Mouse (Mus musculus) liver, embryonic 13.5 days (tissue): Measurements from ENCODE around the gene Olfr1033. TPM values are rescaled to one million over a fixed set of nuclear protein-coding genes. Genes with fewer than 3 reads are reported as not detected.
"Not testable (repeated sequence)": the region's sequence is repeated elsewhere in the genome, so short reads cannot be mapped to it uniquely, and the experiment has no call there.

Experiments
- ATAC-seq: fragments of 200-750 bp; cut with Nextera tagmentation; 2 replicates; pipeline ENCODE4 v1.8.0; 2017; ENCODE audit warnings: low read depth, mild to moderate bottlenecking, moderate number of reproducible peaks, moderate library complexity
- DNase-seq: peaks from one replicate; pipeline ENCODE4 v3.0.0; 2022
- H3K27ac ChIP-seq: fragments of 300-500 bp; sonication (generic); 2 replicates; pipeline ENCODE4 v1.5.1; 2015; ENCODE audit warnings: moderate library complexity, mild to moderate bottlenecking, inconsistent platforms
- H3K27me3 ChIP-seq: fragments of 300-500 bp; sonication (generic); 2 replicates; pipeline ENCODE4 v1.6.1; 2015; ENCODE audit warnings: mild to moderate bottlenecking, inconsistent platforms
- H3K36me3 ChIP-seq: fragments of 300-500 bp; sonication (generic); 2 replicates; pipeline ENCODE4 v1.6.1; 2015; ENCODE audit warnings: mild to moderate bottlenecking, inconsistent platforms
- H3K4me1 ChIP-seq: fragments of 300-500 bp; sonication (generic); replicated peaks from 2 replicates; pipeline ENCODE4 v1.6.1; 2015; ENCODE audit warnings: inconsistent platforms
- H3K4me2 ChIP-seq: fragments of 300-500 bp; sonication (generic); 2 replicates; pipeline ENCODE4 v1.6.1; 2015; ENCODE audit warnings: inconsistent platforms, mild to moderate bottlenecking, moderate library complexity
- H3K4me3 ChIP-seq: fragments of 300-500 bp; sonication (generic); replicated peaks from 2 replicates; pipeline ENCODE4 v1.5.1; 2015; ENCODE audit warnings: mild to moderate bottlenecking, inconsistent platforms
- H3K9ac ChIP-seq: fragments of 300-500 bp; sonication (generic); 2 replicates; pipeline ENCODE4 v1.6.1; 2015; ENCODE audit warnings: mild to moderate bottlenecking, inconsistent platforms
- H3K9me3 ChIP-seq: fragments of 300-500 bp; sonication (generic); replicated peaks from 2 replicates; pipeline ENCODE4 v1.6.1; 2016; ENCODE audit warnings: inconsistent platforms
- WGBS: fragments of 180-500 bp; shearing (Covaris S2); methylation state at CpG from one replicate; pipeline ENCODE4 v1.1.7; 2015; ENCODE audit not compliant: insufficient replicate concordance; 5-methylcytosine and 5-hydroxymethylcytosine counted together
- polyA plus RNA-seq: library from polyadenylated mRNA; unstranded; fragments of >200 nt; fragmentation: Nextera tagmentation; extraction: Ambion mirVana; gene quantifications from 2 replicates; pipeline ENCODE4 v1.2.1, GENCODE M21; 2015

The Olfr1033 gene
- 0.16 and 0.41 TPM in 2 replicates for polyA plus RNA-seq

DNA sequence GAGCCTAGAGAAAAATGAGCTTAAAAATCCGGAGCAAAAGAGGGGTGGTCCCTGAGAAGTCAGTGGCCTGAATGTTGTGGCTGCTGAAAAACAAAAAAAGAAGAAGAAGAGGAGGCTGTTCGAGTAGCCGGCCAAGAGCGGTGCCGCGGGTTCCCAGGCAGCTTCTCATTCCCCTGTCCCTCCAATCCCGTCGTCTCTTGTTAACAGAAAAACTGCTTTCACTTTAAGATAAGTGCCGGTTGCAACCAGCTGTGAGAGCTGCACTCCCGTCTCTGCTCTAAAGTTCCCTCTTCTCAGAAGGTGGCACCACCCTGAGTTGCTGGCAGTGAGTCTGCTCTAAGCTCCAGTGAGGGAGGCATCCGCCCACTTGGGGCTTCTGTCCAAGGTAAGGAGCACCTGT lies at the start of gene Olfr1033:
Olfr1033 (plus strand) TSS at position 228 of the 400 bp plus-strand sequence.
- H3K36me3 ChIP-seq, H3K27me3 ChIP-seq, H3K9ac ChIP-seq, ATAC-seq, H3K27ac ChIP-seq, H3K9me3 ChIP-seq, H3K4me1 ChIP-seq: not testable (repeated sequence)
- 1% methylated on average over 11 of the region's 11 CpGs for WGBS
- DNase-seq: peak; percentile 1
- peak within 1 kb of the TSS; percentile 29 for H3K4me3 ChIP-seq
- peak within 1 kb of the TSS; percentile 37 for H3K4me2 ChIP-seq

DNA sequence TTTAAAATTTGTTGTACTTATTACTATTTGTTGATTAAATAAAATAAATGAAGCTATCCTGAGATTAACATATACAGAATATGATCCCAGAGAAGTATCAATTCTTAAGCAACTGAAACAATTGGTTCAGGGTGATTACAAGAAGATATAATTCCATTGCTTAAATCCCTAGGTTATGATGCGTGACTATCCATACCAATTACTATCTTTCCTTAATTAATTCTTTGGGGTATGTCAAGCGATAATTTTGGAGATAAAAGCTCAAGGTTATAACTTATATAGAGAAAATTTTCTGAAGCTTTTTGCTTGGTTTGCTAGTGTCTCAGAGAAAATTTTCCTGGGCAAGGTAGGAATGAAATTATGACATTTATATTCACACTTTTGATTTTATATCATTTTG lies 46.8 kb upstream of the Olfr1033 start, which contains the start of gene Olfr1029:
Olfr1029 (plus strand) TSS at position 301 of the 400 bp plus-strand sequence.
- DNase-seq (no peak), ATAC-seq (no peak)
- no peaks in the 10 kb centered on the region for H3K9me3 ChIP-seq
- H3K4me3 ChIP-seq: no peak within 1 kb of the TSS
- 66% methylated on average over 2 of the region's 2 CpGs for WGBS
- H3K36me3 ChIP-seq: no peaks in the 10 kb centered on the region
- no peak within 1 kb of the TSS for H3K4me2 ChIP-seq
- H3K4me1 ChIP-seq: no peaks in the 10 kb centered on the region
- no peaks in the 10 kb centered on the region for H3K27me3 ChIP-seq
- no peak within 1 kb of the TSS for H3K9ac ChIP-seq
- H3K27ac ChIP-seq: no peak within 1 kb of the TSS

DNA sequence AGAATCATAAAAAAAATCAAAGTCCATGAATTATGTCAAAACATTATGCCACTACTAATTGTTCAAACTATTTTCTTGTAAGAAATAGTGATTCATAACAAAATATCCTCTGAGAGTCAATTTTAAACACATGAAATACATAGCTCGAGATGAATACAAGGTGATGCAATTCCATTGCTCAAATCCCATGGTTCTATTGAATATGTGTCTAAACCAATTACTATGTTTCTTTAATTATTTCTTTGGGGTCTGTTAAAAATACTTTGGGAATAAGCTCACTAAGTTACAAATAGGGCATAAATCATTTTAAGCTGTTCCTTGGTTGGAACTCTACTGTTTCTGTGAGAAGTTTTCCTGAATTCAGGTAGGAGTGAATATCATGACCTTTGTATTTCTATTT lies 41.5 kb upstream of the Olfr1033 start, which contains the start of gene Olfr1030:
Olfr1030 (plus strand) TSS at position 301 of the 400 bp plus-strand sequence.
- H3K4me3 ChIP-seq: no peak within 1 kb of the TSS
- H3K36me3 ChIP-seq: no peaks in the 10 kb centered on the region
- H3K9ac ChIP-seq: no peak within 1 kb of the TSS
- 40% methylated on average over 1 of the region's 1 CpGs for WGBS
- no peaks in the 10 kb centered on the region for H3K4me1 ChIP-seq
- H3K27ac ChIP-seq: no peak within 1 kb of the TSS
- H3K4me2 ChIP-seq: no peak within 1 kb of the TSS
- no peaks in the 10 kb centered on the region for H3K27me3 ChIP-seq
- H3K9me3 ChIP-seq: no peaks in the 10 kb centered on the region
- DNase-seq (no peak), ATAC-seq (no peak)

DNA sequence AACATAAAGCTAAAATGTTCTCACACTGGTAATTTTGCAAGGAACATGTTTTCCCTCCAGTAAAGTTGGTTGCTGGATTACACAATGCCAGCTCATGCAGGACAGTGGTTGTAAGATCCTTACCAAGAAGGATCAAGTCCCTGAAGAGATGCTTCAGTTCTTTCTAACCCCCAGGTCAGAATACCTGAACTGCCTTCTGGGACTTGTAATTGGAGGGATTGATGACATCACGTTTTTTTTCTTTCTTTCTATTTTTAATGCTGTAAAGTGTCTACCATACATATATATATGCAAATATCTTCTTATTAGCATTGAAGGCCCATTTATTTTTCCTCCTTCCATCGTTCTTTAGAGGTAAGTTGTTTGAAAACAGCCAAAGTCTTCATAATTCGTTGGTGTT lies 30.4 kb upstream of the Olfr1033 start, which contains the start of gene Olfr1031:
Olfr1031 (plus strand) TSS at position 301 of the 400 bp plus-strand sequence.
- 39% methylated on average over 3 of the region's 3 CpGs for whole genome bisulfite sequencing

DNA sequence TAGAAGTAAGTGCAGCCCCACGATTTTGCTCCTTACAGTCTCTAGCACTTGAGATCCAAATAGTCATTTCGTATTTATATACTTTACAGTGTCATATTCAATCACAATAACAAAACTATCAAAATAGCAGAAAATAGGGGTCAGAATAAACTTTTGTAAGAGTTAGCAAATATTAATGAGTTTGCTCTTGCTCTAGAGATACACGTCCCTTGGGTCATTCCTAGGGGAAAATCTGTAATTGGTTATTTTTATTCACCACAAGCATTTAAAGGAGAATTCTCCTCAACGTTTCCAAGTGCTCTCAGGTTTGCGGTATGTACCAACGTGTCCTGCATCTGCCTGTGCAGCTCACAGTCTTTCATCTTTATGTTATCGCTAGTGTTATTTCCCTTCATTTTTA lies 15.2 kb upstream of the Olfr1033 start, which contains the start of gene Olfr1032:
Olfr1032 (plus strand) TSS at position 301 of the 400 bp plus-strand sequence.
- H3K4me2 ChIP-seq: no peak within 1 kb of the TSS
- H3K4me1 ChIP-seq: no peaks in the 10 kb centered on the region
- no peak for ATAC-seq
- 64% methylated on average over 7 of the region's 7 CpGs for WGBS
- H3K27ac ChIP-seq: no peak within 1 kb of the TSS
- no peaks in the 10 kb centered on the region for H3K36me3 ChIP-seq
- no peaks in the 10 kb centered on the region for H3K9me3 ChIP-seq
- no peaks in the 10 kb centered on the region for H3K27me3 ChIP-seq
- DNase-seq: no peak
- H3K4me3 ChIP-seq: no peak within 1 kb of the TSS
- no peak within 1 kb of the TSS for H3K9ac ChIP-seq

More for the DNA sequence above, 30.4 kb upstream of the Olfr1033 start, which contains the start of gene Olfr1031:
- Histone ChIP-seq H3K4me3 (no peak within 1 kb of the TSS), H3K27me3 (no peaks in the 10 kb centered on the region), H3K4me1 (no peaks in the 10 kb centered on the region), H3K4me2 (no peak within 1 kb of the TSS), H3K36me3 (no peaks in the 10 kb centered on the region), H3K9me3 (no peaks in the 10 kb centered on the region), H3K27ac (no peak within 1 kb of the TSS), H3K9ac (no peak within 1 kb of the TSS)
- DNase-seq: no peak
- no peak for ATAC-seq

DNA sequence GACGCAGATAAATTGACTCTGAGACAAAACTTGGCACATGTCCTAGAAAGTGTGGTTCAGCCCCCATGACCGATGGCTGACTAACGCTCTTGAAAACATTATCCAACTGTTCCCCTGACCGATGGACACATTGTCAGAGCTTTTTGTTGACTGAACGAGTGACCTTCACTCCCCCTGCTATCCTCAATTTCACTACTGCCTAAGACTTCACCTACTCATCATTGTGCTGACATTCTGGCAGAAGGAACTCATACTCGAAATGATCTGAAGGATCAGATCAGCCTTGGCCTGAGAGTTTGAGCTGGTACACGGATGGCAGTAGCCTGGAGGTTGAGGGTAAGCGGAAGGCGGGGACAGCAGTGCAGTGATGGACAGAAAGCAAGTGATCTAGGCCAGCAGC lies 1.1 kb downstream of the Olfr1033 start:
- WGBS: 60% methylated on average over 6 of the region's 9 CpGs
- H3K4me1 ChIP-seq, H3K9me3 ChIP-seq, H3K4me2 ChIP-seq, ATAC-seq, H3K9ac ChIP-seq, H3K27me3 ChIP-seq, H3K36me3 ChIP-seq, DNase-seq, H3K4me3 ChIP-seq, H3K27ac ChIP-seq: not testable (repeated sequence)

DNA sequence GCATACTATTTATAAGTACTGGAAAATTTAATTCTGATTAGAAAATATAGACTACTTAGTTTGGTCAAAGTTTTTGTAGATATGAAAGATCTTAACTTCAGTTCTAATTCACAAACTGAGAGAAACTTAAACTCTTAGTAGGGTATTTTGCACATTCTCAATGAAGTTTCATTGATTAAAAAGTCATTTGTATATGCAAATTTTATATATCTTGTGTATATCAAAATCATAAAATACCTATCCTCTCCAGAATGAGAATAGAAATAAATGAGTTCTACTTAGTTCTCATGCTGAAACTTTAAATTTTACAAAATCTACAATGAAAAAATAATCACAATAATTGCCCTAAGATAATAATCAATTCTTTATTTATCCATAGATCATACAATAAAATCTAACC lies 25.1 kb downstream of the Olfr1033 start, which contains the start of gene Olfr1034:
Olfr1034 (plus strand) TSS at position 301 of the 400 bp plus-strand sequence.
- Histone ChIP-seq H3K4me2 (no peak within 1 kb of the TSS), H3K9ac (no peak within 1 kb of the TSS), H3K27ac (no peak within 1 kb of the TSS), H3K9me3 (no peaks in the 10 kb centered on the region), H3K27me3 (no peaks in the 10 kb centered on the region), H3K4me3 (no peak within 1 kb of the TSS), H3K36me3 (no peaks in the 10 kb centered on the region), H3K4me1 (no peaks in the 10 kb centered on the region)
- DNase-seq (no peak), ATAC-seq (no peak)

DNA sequence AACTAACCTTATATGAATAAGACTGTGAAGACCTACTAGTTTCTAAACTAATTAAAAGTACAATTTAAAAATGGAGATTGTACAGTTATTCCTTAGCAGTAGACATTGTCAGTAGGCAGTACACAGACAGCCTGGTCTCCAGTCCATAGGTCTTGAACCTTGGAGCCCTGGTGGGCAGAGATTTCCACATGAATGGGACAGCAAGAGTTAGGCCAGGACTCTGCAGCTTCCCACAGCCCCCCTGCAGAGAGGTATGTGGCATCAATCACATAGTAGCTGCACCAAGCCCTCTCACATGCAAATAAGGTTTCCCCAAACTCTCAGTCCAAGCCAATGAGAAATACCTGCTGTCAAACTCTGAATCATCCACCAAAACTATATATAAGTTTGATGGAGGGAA lies 30.3 kb downstream of the Olfr1033 start:
- DNase-seq, H3K4me2 ChIP-seq, H3K27me3 ChIP-seq, H3K36me3 ChIP-seq, H3K9me3 ChIP-seq, H3K27ac ChIP-seq, H3K9ac ChIP-seq, H3K4me3 ChIP-seq, ATAC-seq, H3K4me1 ChIP-seq: not testable (repeated sequence)

DNA sequence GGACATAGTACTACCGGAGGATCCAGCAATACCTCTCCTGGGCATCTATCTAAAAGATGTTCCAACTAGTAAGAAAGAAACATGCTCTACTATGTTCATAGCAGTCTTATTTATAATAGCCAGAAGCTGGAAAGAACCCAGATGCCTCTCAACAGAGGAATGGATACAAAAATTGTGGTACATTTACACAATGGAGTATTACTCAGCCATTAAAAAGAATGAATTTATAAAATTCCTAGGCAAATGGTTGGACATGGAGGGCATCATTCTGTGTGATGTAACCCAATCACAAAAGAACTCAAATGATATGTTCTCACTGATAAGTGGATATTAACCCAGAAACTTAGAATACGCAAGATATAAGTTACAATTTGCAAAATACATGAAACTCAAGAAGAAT lies 43.3 kb downstream of the Olfr1033 start:
- not testable (repeated sequence) for DNase-seq, H3K27me3 ChIP-seq, ATAC-seq, H3K4me2 ChIP-seq, H3K4me3 ChIP-seq, H3K36me3 ChIP-seq, H3K4me1 ChIP-seq, H3K27ac ChIP-seq, H3K9ac ChIP-seq, H3K9me3 ChIP-seq
- 74% methylated on average over 2 of the region's 2 CpGs for WGBS

DNA sequence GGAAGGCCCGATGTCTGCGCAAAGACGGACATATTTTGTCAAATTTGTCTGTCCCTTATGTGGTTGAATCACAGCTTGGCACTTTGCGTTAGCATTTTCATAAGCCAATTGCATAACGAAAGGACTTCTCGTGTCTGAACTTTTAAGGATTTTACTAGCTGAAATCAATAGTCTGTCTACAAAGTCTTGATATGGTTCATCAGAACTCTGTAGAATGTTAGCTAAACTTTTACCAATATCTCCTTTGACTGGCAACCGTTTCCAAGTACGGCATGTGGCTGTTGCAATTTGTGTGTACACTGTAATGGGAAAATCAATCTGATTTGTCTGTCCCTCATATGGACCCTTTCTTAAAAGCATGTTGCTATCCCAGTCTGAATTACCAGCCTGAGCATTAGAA lies 49.8 kb downstream of the Olfr1033 start:
- no peak for DNase-seq
- Histone ChIP-seq H3K4me3 (no peak overlapping the region), H3K27ac (no peak overlapping the region), H3K4me1 (no peaks in the 10 kb centered on the region), H3K9ac (no peak overlapping the region), H3K9me3 (no peaks in the 10 kb centered on the region), H3K36me3 (no peaks in the 10 kb centered on the region), H3K4me2 (no peak overlapping the region), H3K27me3 (no peaks in the 10 kb centered on the region)
- 78% methylated on average over 8 of the region's 8 CpGs for WGBS
- ATAC-seq: no peak

DNA sequence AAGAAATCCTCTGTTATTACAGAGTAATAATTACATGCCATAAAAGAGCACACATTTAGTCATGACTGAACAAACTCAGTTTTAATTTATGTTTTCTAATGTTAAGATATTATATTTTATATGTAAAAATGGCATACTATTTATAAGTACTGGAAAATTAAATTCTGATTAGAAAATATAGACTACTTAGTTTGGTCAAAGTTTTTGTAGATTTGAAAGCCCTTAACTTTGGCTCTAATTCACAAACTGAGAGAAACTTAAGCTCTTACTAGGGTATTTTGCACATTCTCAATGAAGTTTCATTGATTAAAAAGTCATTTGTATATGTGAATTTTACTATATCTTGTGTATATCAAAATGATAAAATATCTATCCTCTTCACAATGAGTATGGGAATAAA lies 53.3 kb downstream of the Olfr1033 start, which contains the start of gene Olfr1036:
Olfr1036 (plus strand) TSS at position 301 of the 400 bp plus-strand sequence.
- H3K27me3 ChIP-seq, H3K4me2 ChIP-seq, H3K4me1 ChIP-seq, H3K27ac ChIP-seq, H3K4me3 ChIP-seq, DNase-seq, H3K9ac ChIP-seq, H3K36me3 ChIP-seq, H3K9me3 ChIP-seq, ATAC-seq: not testable (repeated sequence)

DNA sequence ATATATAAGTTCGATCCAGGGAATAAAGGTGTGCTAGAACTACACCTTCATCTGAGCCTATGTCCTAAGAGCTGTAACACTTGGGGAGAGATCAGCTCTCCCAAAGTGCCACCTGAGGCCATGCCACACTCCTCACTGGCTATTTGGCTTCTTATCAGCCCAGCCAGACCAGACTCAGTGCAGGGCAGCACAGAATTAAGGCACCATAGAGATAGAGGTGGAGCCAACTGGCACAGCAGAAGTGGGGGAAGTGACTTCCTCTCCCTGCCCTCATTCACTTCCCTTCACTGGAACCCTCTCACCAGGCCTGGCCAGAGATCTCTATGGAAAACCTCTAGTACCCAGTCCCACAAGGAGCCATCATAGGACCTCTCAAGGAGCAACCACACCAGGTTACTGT lies 60.0 kb downstream of the Olfr1033 start:
- not testable (repeated sequence) for H3K27ac ChIP-seq, H3K4me3 ChIP-seq, H3K4me1 ChIP-seq, H3K27me3 ChIP-seq, H3K9ac ChIP-seq, ATAC-seq, DNase-seq, H3K36me3 ChIP-seq, H3K9me3 ChIP-seq, H3K4me2 ChIP-seq
- WGBS: 58% methylated on average over 1 of the region's 1 CpGs
